Mouse (Mus musculus): Measurements from ENCODE around the gene Diras2. TPM values are rescaled to one million over a fixed set of nuclear protein-coding genes. Genes with fewer than 3 reads are reported as not detected.

The Diras2 gene
- under 1 TPM in 1 of 2 experiments, not detected in 1; 0.28 TPM for total RNA-seq (2021)

GRCm38 (mm10) chr13:52531121-52531520, at the start of gene Diras2:
Gene Diras2, minus strand, starts transcription at chr13:52531279.
- intact Hi-C loops (cut with DNase I) = loop anchor here (1.0 to 5.0 kb wide), 3 partner anchors 174 to 689 kb away; no protein-coding TSS in a partner anchor
- DNase-seq = no peak

DNA sequence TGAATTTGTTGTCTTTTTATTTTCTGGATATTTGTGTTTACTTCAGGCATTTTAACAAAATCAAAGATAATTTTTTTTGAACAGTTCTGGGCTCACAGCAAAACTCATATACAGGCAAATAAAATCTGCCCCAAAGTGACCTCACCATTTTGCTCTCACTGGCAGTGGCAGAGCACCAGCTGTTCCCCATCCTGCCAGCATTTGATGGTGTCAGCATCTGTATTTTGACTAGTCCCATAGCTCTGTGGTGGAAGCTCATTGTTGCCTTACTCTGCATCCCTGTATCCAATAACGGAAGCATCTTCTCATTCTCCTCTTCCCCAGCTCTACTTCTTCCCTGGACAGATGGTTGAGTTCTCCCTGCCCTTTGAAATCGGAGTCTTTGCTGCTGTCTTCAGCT, 47.7 kb upstream of the Diras2 start:
- DNase-seq = no peak
- intact Hi-C loops (cut with DNase I) = loop anchor here (5.0 kb wide), 1 partner anchor 44 kb away; no protein-coding TSS in a partner anchor

DNA sequence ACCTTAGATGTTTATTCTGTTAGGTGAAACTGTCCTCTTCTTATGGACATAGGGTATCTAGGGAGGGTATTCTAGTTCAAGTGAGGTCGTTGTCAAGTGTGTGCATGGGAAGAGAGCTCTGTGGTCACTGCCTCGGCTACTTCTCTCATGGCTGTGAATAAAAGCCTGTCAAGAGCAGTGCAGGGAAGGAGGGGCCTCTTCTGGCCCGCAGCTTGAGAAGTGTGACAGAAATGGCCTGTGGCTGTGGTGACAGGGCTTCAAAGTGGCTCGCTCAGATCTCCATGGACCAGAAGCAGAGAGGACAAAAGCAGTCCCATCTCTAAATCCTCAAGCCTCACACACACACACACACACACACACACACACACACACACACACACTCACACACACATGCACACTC, 46.9 kb upstream of the Diras2 start:
- DNase-seq = no peak
- intact Hi-C loops (cut with DNase I) = loop anchor here (5.0 kb wide), 1 partner anchor 44 kb away; no protein-coding TSS in a partner anchor

- intact Hi-C loops (cut with DNase I) = loop anchor here (5.0 kb wide), 1 partner anchor 45 kb away; no protein-coding TSS in a partner anchor
- no peak for DNase-seq
Observed at GRCm38 (mm10) chr13:52577326-52577920, 46.3 kb upstream of the Diras2 start.

GRCm38 (mm10) chr13:52576841-52577240, 45.8 kb upstream of the Diras2 start:
- intact Hi-C loops (cut with DNase I) = loop anchor here (5.0 kb wide), 1 partner anchor 45 kb away; no protein-coding TSS in a partner anchor
- DNase-seq = no peak

- intact Hi-C loops (cut with DNase I) = loop anchor here (5.0 kb wide), 1 partner anchor 46 kb away; no protein-coding TSS in a partner anchor
- no peak for DNase-seq
Observed at GRCm38 (mm10) chr13:52576021-52576614, 45.0 kb upstream of the Diras2 start.

DNA sequence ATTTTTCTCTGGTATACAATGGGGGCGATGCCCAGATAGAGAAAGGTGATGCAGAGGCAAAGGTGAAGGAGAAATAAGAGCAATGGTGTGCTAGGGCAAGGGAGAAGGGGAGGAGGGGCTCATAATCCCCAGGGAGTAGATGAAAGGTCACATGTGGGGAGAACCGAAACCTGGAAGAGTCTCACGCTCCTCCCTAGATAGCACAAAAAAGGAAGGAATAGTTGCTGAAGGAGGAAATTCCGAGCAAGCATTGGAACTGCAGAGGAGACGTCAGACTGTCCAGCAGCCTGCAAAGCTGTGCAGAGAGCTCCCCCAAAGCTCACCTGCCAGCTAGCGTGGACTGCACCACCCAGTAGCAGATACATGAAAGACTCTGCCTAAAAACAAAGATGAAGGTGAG, 44.4 kb upstream of the Diras2 start:
- intact Hi-C loops (cut with DNase I) = loop anchor here (5.0 kb wide), 1 partner anchor 47 kb away; no protein-coding TSS in a partner anchor
- no peak for DNase-seq

DNA sequence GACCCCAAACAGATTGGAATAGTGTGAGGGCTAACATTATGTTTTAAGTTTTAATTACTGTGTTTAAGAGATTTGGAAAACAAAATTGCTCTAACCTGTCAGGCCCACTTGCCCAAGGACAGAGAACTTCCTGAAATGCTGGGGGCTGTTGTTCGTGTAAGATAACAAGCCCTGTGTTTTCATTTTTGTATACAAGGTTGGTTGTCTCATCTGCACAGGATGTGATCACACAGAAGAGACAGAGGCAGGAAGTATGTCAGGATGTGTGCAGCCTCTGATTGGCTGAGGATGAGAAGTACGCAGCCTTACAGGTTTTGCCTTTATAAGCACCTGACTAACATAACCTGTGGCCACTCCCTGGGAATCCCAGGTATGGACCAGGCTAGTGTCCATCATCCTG, 43.2 kb upstream of the Diras2 start:
- no peak for DNase-seq
- intact Hi-C loops (cut with DNase I) = no loop called here

DNA sequence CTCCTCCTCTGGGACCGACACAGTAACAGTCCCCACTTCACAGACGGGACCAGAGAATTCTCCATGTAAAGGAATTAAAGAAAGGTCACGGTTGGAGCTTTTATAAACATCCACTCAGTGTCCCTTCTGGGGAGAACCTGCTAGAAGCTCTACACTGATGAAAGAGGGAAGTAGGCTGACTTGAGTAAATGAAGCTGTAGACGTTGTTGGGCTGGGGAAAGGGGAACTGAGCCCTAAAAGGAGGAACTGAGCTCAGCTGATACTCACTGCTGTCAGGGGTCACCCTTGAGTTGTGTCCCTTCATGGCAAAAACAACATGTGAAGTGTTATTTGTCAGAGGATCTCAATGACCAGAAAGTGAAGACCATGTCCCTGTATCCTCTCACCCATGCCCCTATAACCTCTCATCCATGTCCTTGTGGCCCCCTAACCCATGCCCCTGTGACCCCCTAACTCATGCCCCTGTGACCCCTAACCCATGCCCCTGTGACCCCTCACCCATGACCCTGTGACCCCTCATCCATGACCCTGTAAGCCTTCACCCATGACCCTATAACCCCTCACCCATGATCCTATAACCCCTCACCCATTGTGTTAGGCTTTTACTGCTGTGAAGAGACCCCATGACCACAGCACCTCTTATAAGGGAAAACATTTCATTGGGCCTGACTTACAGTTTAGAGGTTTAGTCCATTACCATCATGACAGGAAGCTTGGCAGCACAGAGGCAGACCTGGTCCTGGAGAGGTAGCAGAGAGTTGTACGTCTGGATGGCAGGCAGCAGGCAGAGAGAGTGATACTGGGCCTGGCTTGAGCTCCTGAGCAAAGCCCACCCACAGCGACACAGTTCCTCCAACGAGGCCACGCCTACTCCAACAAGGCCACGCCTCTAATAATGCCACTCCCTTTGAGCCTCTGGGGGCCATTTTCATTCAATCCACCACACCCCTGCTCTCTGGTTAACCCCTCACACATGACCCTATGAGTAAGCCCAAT, 41.7 kb upstream of the Diras2 start:
- intact Hi-C loops (cut with DNase I) = no loop called here
- no peak for DNase-seq

DNA sequence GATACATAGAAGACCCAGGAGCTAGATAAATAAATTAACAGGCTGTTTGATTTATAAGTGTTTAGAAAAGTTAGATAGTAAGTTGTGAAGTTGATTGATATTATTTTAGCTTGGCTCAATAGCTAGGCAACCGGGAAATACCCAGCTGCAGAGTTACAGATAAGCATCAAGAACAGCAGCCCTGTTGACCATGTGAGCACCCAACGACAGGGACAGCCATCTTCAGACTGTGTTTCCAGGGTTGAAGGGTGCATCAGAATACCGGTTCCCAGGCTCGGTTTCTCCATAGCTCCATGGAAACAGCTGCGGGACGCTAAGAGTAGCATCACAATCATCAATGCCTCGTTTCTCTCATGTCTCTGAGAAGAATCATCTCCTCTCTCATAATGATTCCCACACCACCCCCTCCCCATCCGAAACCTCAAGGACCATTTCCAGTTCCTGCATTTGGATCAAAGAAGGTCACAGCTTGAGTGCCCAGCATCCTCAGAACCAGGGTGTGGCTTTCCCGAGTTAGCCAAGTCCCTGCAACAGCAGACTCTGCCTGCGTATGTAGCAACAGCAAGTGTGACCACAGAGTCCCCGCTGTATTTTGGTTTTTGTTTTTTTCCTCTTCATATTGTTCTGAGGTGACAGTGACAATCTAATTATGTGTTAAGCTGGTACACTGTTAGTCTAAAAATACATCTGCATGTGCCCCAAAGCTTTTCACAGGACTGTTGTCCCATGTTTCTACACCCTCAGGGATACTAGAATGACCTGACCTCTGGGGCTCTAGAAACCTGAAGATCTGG, 40.7 kb upstream of the Diras2 start:
- DNase-seq = peak in 1 of 2 experiments; percentile 26
- intact Hi-C loops (cut with DNase I) = no loop called here

- no peak for DNase-seq
- intact Hi-C loops (cut with DNase I) = no loop called here
Observed at GRCm38 (mm10) chr13:52570276-52570675, 39.2 kb upstream of the Diras2 start.

DNA sequence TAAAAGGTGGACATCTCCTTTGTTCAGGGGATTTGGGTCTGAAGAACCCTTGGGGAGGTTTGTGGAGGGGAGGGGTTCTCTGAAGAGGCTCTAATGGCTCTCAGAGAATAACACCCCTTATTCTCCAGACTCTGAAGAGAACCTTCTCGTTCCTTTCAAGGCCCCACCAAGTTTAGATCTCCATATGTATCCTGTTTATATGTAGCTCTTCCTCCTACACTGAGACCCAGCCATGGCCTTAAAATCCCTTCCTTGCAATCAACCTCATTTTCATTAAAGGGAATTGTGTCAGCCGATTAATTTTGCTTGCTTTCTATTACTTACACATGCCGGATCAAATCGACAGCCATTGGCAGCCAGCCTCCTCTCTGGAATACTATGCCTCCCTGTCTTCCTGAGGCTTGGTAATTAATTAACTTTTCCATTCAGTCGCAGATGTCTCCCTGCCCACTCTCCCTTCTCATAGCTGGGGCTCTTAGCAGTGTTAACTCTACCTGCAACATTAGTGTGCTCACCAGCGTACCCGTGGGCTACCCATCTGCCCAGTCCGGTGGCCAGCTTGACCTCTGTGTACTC, 38.2 kb upstream of the Diras2 start:
- DNase-seq = no peak
- intact Hi-C loops (cut with DNase I) = loop anchor here (10.0 kb wide), 1 partner anchor 734 kb away; no protein-coding TSS in a partner anchor

DNA sequence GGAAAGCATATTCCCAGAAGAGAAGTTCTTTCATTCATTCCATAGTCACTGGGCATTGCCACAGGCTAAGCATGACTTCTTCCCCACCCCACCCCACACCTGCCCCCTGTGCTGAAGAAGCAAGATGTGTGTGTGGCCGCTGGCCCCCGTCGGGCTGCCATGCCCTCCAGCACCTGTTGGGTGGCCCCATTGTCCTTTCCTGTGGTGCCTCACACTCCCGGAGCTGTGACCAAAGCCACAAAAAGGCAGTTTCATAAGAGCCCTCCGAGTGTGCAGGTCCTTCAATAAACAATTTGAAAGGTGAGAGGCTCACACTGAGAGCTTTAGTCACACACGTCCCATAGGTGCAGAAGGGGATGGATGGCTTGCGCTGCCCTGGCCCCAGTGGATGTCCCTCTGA, 35.7 kb upstream of the Diras2 start:
- DNase-seq = no peak
- intact Hi-C loops (cut with DNase I) = loop anchor here (10.0 kb wide), 1 partner anchor 732 kb away; no protein-coding TSS in a partner anchor

GRCm38 (mm10) chr13:52566188-52566760, 35.2 kb upstream of the Diras2 start:
- intact Hi-C loops (cut with DNase I) = loop anchor here (10.0 kb wide), 1 partner anchor 731 kb away; no protein-coding TSS in a partner anchor

GRCm38 (mm10) chr13:52565103-52565739, 34.1 kb upstream of the Diras2 start:
- intact Hi-C loops (cut with DNase I) = loop anchor here (10.0 kb wide), 1 partner anchor 730 kb away; no protein-coding TSS in a partner anchor

More at GRCm38 (mm10) chr13:52566188-52566760, 35.2 kb upstream of the Diras2 start:
- no peak for DNase-seq

DNA sequence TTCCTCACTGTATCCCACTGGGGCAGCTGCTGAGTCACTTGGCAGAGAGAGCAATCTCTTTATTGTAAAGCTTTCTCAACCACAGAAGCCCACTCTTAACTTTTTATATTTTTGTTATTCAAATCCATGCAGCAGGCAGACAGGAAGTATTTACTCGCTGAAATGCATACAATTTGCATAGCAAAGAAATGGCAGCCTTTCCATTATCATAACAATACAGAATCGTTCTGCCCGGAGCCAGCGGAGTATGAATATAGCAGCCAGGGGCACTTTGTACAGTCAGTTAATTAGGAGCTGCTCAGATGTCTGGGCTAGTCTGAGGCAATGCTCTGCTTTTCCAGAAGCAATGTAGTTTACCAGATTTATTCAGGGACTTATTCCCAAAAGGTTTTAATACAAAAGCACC, 31.1 kb upstream of the Diras2 start:
- no peak for DNase-seq
- intact Hi-C loops (cut with DNase I) = loop anchor here (10.0 kb wide), 1 partner anchor 727 kb away; no protein-coding TSS in a partner anchor

More at GRCm38 (mm10) chr13:52565103-52565739, 34.1 kb upstream of the Diras2 start:
- DNase-seq = no peak

DNA sequence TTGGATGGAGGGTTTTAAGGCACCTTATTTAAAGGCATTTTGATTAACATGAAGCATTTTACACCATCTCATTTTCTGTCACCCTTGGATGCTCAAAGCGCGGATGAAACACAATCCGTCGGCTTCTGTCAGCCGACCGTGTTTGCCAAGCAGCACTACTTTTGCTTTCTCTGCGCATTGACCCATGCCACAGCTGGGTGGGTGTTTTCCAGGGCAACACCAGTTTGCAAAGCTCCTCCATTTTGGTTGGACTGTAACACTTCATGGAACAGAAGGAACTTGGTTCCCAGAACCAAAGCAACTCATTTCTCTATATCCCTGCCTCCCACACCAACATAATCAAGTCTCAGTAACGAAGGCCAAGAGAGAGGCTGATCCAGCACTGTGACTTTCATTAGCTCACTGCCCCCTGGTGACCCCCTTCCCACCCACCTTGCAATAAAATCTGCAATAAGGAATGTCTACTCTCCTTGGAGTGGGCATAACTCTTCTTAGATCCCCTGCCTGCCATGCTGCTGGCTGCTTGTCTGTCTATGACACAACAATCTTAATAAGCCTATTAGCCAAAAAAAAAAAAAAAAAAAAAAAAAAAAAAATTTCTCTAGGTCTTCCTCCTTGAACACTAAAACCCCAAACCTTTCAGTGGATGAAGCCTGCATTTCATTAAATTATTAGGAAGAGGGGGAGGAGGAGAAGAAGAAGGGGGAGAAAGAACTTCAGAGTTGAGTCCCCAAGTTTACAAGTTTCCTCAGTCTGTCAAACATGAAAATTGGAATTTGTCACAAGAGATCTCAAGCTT, 30.5 kb upstream of the Diras2 start:
- intact Hi-C loops (cut with DNase I) = loop anchor here (10.0 kb wide), 1 partner anchor 727 kb away; no protein-coding TSS in a partner anchor
- no peak for DNase-seq
